Mouse (Mus musculus): Measurements from ENCODE around the gene Hmgcr. TPM values are rescaled to one million over a fixed set of nuclear protein-coding genes. Genes with fewer than 3 reads are reported as not detected.
A peak's percentile ranks its signal among the peaks of the same experiment; 100 is the strongest.

The Hmgcr gene
- polyA plus RNA-seq, 1 experiment from 2014 or later: 163 TPM

DNA sequence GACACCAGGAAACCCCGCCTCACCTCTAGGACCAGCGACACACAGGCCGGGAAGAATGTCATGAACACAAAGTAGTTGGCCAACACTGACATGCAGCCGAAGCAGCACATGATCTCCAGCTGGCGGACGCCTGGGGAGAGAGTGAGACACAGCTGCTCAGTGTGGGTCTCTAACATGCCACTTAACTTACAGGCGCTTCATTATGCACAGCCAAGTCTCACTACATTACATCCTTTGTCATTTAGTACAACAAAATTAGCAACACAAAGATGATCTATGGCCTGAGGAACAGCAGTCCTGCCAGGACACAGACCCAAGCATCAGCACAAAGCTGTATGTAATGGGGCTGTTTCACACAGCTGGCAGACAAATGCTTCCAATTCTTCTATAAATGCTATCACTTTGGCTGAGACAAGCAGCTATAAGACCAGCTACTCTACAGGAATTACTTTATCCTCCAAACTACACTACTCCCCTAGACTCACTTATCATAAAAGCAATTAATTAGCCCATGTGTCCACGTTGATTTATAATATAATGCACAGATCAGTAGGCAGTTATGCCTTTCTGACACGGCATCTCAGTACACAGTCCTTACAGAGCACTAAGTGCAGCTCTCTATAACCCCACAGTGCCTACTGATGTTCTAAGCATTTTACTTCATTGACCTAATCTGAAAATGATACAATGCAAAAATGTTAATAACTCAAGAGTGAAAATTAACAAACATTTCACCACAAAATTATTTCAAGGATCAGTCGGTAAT, 10.5 kb downstream of the Hmgcr start:
- Histone ChIP-seq H3K27me3 (ENCODE audit: control insufficient read depth, insufficient read depth, low read length) (no peaks in the 10 kb centered on the region), H3K9me3 (replicated peaks; ENCODE audit: control insufficient read depth, low read length) (no peaks in the 10 kb centered on the region), H3K9ac (replicated peaks; ENCODE audit: low read length) (no peak overlapping the region), H3K27ac (replicated peaks; ENCODE audit: low read depth, low read length) (no peak overlapping the region), H3K4me1 (ENCODE audit: control insufficient read depth, insufficient read depth, low read length) (no peaks in the 10 kb centered on the region), H3K36me3 (replicated peaks; ENCODE audit: control insufficient read depth, insufficient read depth, low read depth, low read length) (peaks cover 36% of the 10 kb centered on the region), H3K4me2 (ENCODE audit: low read depth, low read length) (no peak overlapping the region), H3K4me3 (ENCODE audit: low read depth, low read length) (no peak overlapping the region)
- WGBS: 83% methylated on average over 10 of the region's 10 CpGs
- ATAC-seq (replicated peaks; ENCODE audit: insufficient number of reproducible peaks, low FRiP score, low TSS enrichment, low read depth) (0 out of 2 replicates have a peak, but pooled peaks have one; percentile 62), DNase-seq (ENCODE audit: low spot score) (no peak)

DNA sequence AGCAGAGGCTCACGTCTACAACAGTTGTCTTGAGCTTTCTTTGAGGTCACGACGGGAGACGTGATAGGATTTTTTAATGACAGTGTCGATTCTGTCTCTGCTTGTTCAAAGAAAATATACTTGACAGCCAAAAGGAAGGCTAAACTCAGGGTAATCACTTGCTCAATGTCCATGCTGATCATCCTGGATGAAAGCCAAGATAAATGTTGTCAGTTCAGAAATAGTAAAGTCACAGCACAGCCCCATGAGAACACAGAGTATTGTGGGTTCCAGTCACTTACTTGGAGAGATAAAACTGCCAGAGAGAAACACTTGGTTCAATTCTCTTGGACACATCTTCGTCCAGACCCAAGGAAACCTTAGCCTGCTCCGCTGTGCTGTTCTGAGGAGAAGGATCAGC, 11.8 kb downstream of the Hmgcr start:
- Histone ChIP-seq H3K9me3 (replicated peaks; ENCODE audit: control insufficient read depth, low read length) (no peaks in the 10 kb centered on the region), H3K36me3 (replicated peaks; ENCODE audit: control insufficient read depth, insufficient read depth, low read depth, low read length) (peaks cover 36% of the 10 kb centered on the region), H3K9ac (replicated peaks; ENCODE audit: low read length) (no peak overlapping the region), H3K4me1 (ENCODE audit: control insufficient read depth, insufficient read depth, low read length) (no peaks in the 10 kb centered on the region), H3K4me2 (ENCODE audit: low read depth, low read length) (no peak overlapping the region), H3K27me3 (ENCODE audit: control insufficient read depth, insufficient read depth, low read length) (no peaks in the 10 kb centered on the region), H3K27ac (replicated peaks; ENCODE audit: low read depth, low read length) (no peak overlapping the region), H3K4me3 (ENCODE audit: low read depth, low read length) (no peak overlapping the region)
- DNase-seq (ENCODE audit: low spot score): no peak
- WGBS: 92% methylated on average over 7 of the region's 7 CpGs
- no peak for ATAC-seq (replicated peaks; ENCODE audit: insufficient number of reproducible peaks, low FRiP score, low TSS enrichment, low read depth)

GRCm38 (mm10) chr13:96656673-96657072, 14.1 kb downstream of the Hmgcr start:
- WGBS: 84% methylated on average over 1 of the region's 1 CpGs
- no peak overlapping the region for H3K4me2 ChIP-seq (ENCODE audit: low read depth, low read length)
- H3K9ac ChIP-seq (replicated peaks; ENCODE audit: low read length): no peak overlapping the region
- no peak overlapping the region for H3K27ac ChIP-seq (replicated peaks; ENCODE audit: low read depth, low read length)
- no peak overlapping the region for H3K4me3 ChIP-seq (ENCODE audit: low read depth, low read length)
- DNase-seq (ENCODE audit: low spot score) (no peak), ATAC-seq (replicated peaks; ENCODE audit: insufficient number of reproducible peaks, low FRiP score, low TSS enrichment, low read depth) (no peak)
- H3K36me3 ChIP-seq (replicated peaks; ENCODE audit: control insufficient read depth, insufficient read depth, low read depth, low read length): peaks cover 37% of the 10 kb centered on the region
- H3K27me3 ChIP-seq (ENCODE audit: control insufficient read depth, insufficient read depth, low read length): no peaks in the 10 kb centered on the region
- H3K4me1 ChIP-seq (ENCODE audit: control insufficient read depth, insufficient read depth, low read length): no peaks in the 10 kb centered on the region
- no peaks in the 10 kb centered on the region for H3K9me3 ChIP-seq (replicated peaks; ENCODE audit: control insufficient read depth, low read length)

- ATAC-seq (replicated peaks; ENCODE audit: insufficient number of reproducible peaks, low FRiP score, low TSS enrichment, low read depth): no peak
- WGBS: 91% methylated on average over 9 of the region's 9 CpGs
- Histone ChIP-seq H3K36me3 (replicated peaks; ENCODE audit: control insufficient read depth, insufficient read depth, low read depth, low read length) (peaks cover 29% of the 10 kb centered on the region), H3K9ac (replicated peaks; ENCODE audit: low read length) (no peak overlapping the region), H3K4me1 (ENCODE audit: control insufficient read depth, insufficient read depth, low read length) (no peaks in the 10 kb centered on the region), H3K27me3 (ENCODE audit: control insufficient read depth, insufficient read depth, low read length) (no peaks in the 10 kb centered on the region), H3K4me2 (ENCODE audit: low read depth, low read length) (no peak overlapping the region), H3K4me3 (ENCODE audit: low read depth, low read length) (no peak overlapping the region), H3K9me3 (replicated peaks; ENCODE audit: control insufficient read depth, low read length) (no peaks in the 10 kb centered on the region), H3K27ac (replicated peaks; ENCODE audit: low read depth, low read length) (no peak overlapping the region)
- no peak for DNase-seq (ENCODE audit: low spot score)
These were observed 17.7 kb downstream of the Hmgcr start for GRCm38 (mm10) chr13:96653041-96653440.

- no peak for DNase-seq (ENCODE audit: low spot score)
- Histone ChIP-seq H3K4me2 (ENCODE audit: low read depth, low read length) (no peak overlapping the region), H3K27ac (replicated peaks; ENCODE audit: low read depth, low read length) (no peak overlapping the region), H3K36me3 (replicated peaks; ENCODE audit: control insufficient read depth, insufficient read depth, low read depth, low read length) (peaks cover 3% of the 10 kb centered on the region), H3K9me3 (replicated peaks; ENCODE audit: control insufficient read depth, low read length) (no peaks in the 10 kb centered on the region), H3K9ac (replicated peaks; ENCODE audit: low read length) (no peak overlapping the region), H3K4me3 (ENCODE audit: low read depth, low read length) (no peak overlapping the region), H3K27me3 (ENCODE audit: control insufficient read depth, insufficient read depth, low read length) (no peaks in the 10 kb centered on the region), H3K4me1 (ENCODE audit: control insufficient read depth, insufficient read depth, low read length) (no peaks in the 10 kb centered on the region)
- 72% methylated on average over 5 of the region's 5 CpGs for WGBS
- no peak for ATAC-seq (replicated peaks; ENCODE audit: insufficient number of reproducible peaks, low FRiP score, low TSS enrichment, low read depth)
These were observed 24.9 kb downstream of the Hmgcr start for GRCm38 (mm10) chr13:96645822-96646221.

- DNase-seq (ENCODE audit: low spot score) (no peak), ATAC-seq (replicated peaks; ENCODE audit: insufficient number of reproducible peaks, low FRiP score, low TSS enrichment, low read depth) (no peak)
- no peak overlapping the region for H3K4me2 ChIP-seq (ENCODE audit: low read depth, low read length)
- WGBS: 74% methylated on average over 2 of the region's 2 CpGs
- H3K27ac ChIP-seq (replicated peaks; ENCODE audit: low read depth, low read length): no peak overlapping the region
- H3K27me3 ChIP-seq (ENCODE audit: control insufficient read depth, insufficient read depth, low read length): no peaks in the 10 kb centered on the region
- no peaks in the 10 kb centered on the region for H3K9me3 ChIP-seq (replicated peaks; ENCODE audit: control insufficient read depth, low read length)
- H3K9ac ChIP-seq (replicated peaks; ENCODE audit: low read length): no peak overlapping the region
- no peaks in the 10 kb centered on the region for H3K4me1 ChIP-seq (ENCODE audit: control insufficient read depth, insufficient read depth, low read length)
- no peak overlapping the region for H3K4me3 ChIP-seq (ENCODE audit: low read depth, low read length)
- H3K36me3 ChIP-seq (replicated peaks; ENCODE audit: control insufficient read depth, insufficient read depth, low read depth, low read length): peaks cover 2% of the 10 kb centered on the region
These were observed 26.6 kb downstream of the Hmgcr start for GRCm38 (mm10) chr13:96644168-96644567.

GRCm38 (mm10) chr13:96630396-96630795, 40.3 kb downstream of the Hmgcr start:
- H3K9me3 ChIP-seq (replicated peaks; ENCODE audit: control insufficient read depth, low read length): no peaks in the 10 kb centered on the region
- WGBS: 94% methylated on average over 4 of the region's 4 CpGs
- ATAC-seq (replicated peaks; ENCODE audit: insufficient number of reproducible peaks, low FRiP score, low TSS enrichment, low read depth) (no peak), DNase-seq (ENCODE audit: low spot score) (no peak)
- H3K4me3 ChIP-seq (ENCODE audit: low read depth, low read length): no peak overlapping the region
- no peaks in the 10 kb centered on the region for H3K27me3 ChIP-seq (ENCODE audit: control insufficient read depth, insufficient read depth, low read length)
- no peak overlapping the region for H3K9ac ChIP-seq (replicated peaks; ENCODE audit: low read length)
- H3K4me1 ChIP-seq (ENCODE audit: control insufficient read depth, insufficient read depth, low read length): no peaks in the 10 kb centered on the region
- H3K36me3 ChIP-seq (replicated peaks; ENCODE audit: control insufficient read depth, insufficient read depth, low read depth, low read length): no peaks in the 10 kb centered on the region
- no peak overlapping the region for H3K4me2 ChIP-seq (ENCODE audit: low read depth, low read length)
- no peak overlapping the region for H3K27ac ChIP-seq (replicated peaks; ENCODE audit: low read depth, low read length)

DNA sequence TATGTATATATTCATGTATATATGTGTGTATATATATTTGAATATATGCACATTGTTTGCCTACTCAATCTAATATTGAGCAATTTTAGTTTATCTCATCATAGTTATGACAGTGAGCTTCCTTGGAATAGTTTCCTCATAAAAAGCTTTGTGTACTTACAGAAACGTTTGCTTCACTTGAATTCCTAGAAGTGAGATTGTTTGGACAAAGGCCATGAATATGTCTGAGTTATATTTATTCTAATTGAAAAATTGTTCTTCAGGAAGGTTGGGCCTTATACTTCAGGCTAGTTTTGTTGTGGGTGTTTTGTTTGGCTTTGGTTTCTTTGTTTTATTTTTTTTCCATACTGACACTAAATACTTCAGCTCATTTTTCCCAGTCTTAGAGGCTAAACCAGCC, 49.8 kb downstream of the Hmgcr start:
- Histone ChIP-seq H3K4me2 (ENCODE audit: low read depth, low read length) (no peak overlapping the region), H3K27ac (replicated peaks; ENCODE audit: low read depth, low read length) (no peak overlapping the region), H3K9ac (replicated peaks; ENCODE audit: low read length) (no peak overlapping the region), H3K4me3 (ENCODE audit: low read depth, low read length) (no peak overlapping the region), H3K27me3 (ENCODE audit: control insufficient read depth, insufficient read depth, low read length) (no peaks in the 10 kb centered on the region), H3K9me3 (replicated peaks; ENCODE audit: control insufficient read depth, low read length) (no peaks in the 10 kb centered on the region), H3K36me3 (replicated peaks; ENCODE audit: control insufficient read depth, insufficient read depth, low read depth, low read length) (no peaks in the 10 kb centered on the region), H3K4me1 (ENCODE audit: control insufficient read depth, insufficient read depth, low read length) (no peaks in the 10 kb centered on the region)
- ATAC-seq (replicated peaks; ENCODE audit: insufficient number of reproducible peaks, low FRiP score, low TSS enrichment, low read depth) (no peak), DNase-seq (ENCODE audit: low spot score) (no peak)
- 82% methylated on average over 1 of the region's 1 CpGs for WGBS
